Mouse (Mus musculus) brain, embryonic 14.5 days (tissue): ENCODE results near the gene Arhgef6. TPM values are rescaled to one million over a fixed set of nuclear protein-coding genes. Genes with fewer than 3 reads are reported as not detected.
A peak's percentile ranks its signal among the peaks of the same experiment; 100 is the strongest.

Experiments
- DNase-seq: peaks from one replicate; pipeline ENCODE4 v3.0.0-alpha.2; 2011; ENCODE audit warnings: low read depth
- CTCF ChIP-seq: fragments of 200-500 bp; IDR thresholded peaks from 2 replicates; pipeline ENCODE4 v1.5.1; 2012; ENCODE audit warnings: inconsistent platforms, mild to moderate bottlenecking, moderate library complexity, borderline replicate concordance; ENCODE audit not compliant: insufficient read depth, insufficient read length; ENCODE audit errors: extremely low read depth
- POLR2A ChIP-seq: fragments of 200-500 bp; IDR thresholded peaks from 2 replicates; pipeline ENCODE4 v1.6.1; 2012; ENCODE audit warnings: mild to moderate bottlenecking, inconsistent platforms, borderline replicate concordance; ENCODE audit not compliant: poor library complexity, insufficient read depth, insufficient read length, severe bottlenecking; ENCODE audit errors: extremely low read depth
- polyA plus RNA-seq: library from polyadenylated mRNA; depleted of rRNA; stranded (reverse); fragments of >200 nt; gene quantifications from 2 replicates; pipeline ENCODE4 v1.2.3, GENCODE M21; 2012; rRNA removed

Arhgef6 gene
- polyA plus RNA-seq, 1 experiment = 12.6 TPM

DNA sequence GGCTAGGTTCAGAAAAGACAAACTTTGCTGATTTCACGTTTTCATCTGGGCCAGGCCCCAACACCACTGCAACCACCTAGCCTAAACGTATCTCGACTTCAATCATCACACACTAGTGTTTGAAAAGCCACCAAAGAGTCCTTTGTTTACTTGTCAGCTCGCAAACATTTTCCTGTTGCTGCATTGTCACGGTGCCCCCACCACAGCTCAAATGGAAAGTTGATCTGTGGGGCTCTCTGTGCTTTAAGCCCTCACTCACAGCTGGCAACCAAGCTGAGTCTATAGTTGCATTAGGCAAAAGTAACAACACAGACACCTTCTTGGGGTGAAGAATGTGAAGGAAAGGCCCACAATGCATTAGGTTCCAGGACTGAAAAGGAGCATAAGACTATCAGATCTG lies 122.3 kb downstream of the Arhgef6 start:
- no peak for TF ChIP-seq CTCF
- TF ChIP-seq POLR2A = no peak
- no peak for DNase-seq

DNA sequence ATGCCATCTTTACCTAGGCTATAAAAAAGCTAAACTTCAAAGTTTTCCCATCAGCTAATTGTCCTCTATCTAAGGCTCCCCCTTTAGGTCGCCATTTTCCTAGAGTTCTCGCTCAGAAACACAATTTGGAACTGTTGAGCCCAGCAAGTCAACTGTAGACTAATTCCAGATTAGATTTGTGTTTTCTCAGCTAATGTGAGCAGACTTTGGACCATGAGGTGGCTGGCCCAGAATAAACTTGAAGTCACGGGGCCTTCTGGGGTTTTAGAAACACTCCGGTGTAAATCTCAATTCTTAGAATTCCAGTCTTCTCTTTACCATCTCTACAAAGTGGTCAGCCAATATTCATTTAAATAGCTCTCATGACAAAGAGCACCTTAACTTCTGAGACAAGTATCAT lies 123.0 kb downstream of the Arhgef6 start:
- DNase-seq = no peak
- no peak for TF ChIP-seq POLR2A

DNA sequence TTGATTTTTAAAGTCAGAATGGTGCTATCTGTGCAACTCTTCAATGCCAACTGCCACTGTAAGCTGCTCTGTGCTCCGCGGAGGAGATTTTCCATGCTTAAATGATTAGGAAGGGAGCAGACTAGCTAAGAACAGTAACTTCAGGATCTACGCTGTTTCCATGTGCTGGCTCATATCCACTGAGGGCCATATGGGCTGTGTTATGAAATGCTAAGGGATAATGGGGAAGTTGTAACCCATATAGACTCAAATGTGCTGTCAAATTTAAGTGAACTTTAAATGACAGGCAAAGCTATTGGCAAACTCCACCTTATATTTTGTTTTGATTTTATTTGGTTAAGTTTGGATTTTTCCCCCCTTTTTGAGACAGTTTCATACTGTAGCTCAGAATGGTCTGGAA lies 125.7 kb downstream of the Arhgef6 start:
- DNase-seq = peak; percentile 20

DNA sequence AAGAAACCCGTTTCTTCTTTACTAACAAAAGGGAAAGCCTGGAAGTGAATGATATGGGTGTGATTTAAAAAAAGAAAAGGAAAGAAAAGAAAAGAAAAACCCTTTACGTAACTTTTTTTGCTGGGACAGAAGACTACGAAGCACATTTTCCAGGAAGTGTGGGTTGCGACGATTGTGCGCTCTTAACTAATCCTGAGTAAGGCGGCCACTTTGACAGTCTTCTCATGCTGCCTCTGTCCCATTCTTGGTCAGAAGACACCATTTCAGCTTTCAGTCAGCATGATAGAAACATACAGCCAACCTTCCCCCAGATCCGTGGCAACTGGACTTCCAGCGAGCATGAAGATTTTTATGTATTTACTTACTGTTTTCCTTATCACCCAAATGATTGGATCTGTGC lies 126.7 kb downstream of the Arhgef6 start, which contains the start of gene Cd40lg:
Cd40lg (plus strand) TSS at position 268 of the 400 bp plus-strand sequence.
- no peak for DNase-seq
- TF ChIP-seq POLR2A (no peak), CTCF (no peak)

More for the DNA sequence above, 125.7 kb downstream of the Arhgef6 start:
- TF ChIP-seq POLR2A (no peak), CTCF (no peak)

DNA sequence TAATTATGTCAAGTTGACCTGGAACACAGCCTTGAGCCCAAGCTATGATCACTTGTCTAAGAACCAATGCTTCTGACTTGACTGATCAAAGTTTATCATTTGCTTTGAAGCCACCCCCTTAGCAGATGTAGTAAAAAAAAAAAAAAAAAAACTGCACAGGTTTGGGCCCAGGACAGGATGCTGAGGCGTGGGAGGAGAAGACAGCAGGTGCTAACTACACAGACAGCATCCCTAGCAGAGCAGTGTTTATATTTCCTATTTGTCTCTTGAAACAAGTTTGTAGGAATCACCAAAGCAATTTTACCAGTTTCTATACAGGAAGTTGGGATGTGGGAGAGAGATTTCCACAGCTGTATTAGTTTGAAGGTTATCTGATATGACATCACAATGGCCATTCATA lies 127.9 kb downstream of the Arhgef6 start:
- no peak for TF ChIP-seq CTCF
- TF ChIP-seq POLR2A = no peak

DNA sequence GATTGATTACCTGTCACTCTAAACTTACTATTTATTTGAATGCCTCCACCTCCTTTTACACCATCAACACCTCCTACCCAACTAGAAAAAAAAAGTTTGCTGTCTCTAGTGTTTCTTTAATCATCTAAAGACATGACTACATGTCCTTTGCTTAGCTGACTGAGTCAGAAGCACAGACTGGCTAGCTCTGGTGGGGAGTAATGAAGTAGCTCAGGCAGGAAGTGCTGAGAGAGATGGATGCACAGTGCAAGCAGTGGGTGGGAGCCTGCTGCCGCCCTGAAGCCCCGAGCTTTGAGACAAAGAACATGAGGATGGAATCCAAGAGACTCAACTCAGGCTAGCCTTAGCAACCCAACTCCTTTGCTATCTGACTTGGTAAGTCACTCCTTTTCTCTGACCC lies 138.1 kb downstream of the Arhgef6 start:
- DNase-seq = no peak
- TF ChIP-seq CTCF (no peak), POLR2A (no peak)

More for the DNA sequence above, 127.9 kb downstream of the Arhgef6 start:
- DNase-seq = no peak

DNA sequence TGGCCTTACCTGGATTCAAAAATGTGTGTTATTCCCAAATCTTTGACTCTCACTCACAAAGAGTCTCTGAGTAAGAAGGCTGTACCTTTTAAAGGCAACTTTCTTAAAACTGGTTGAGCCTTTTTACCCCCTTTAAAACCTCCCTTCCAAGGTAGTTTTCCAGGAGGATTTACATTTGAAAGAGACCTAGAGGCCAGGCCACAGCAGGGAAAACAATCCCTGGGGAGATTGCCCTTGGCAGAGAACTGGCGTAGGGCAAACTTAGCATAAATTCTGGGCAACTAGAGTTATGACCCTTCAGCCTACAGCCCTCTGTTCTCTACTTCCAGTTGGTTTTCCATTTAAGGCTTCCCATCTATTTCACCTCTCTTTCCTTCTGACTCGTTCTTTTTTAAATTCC lies 140.5 kb downstream of the Arhgef6 start:
- TF ChIP-seq POLR2A (no peak), CTCF (no peak)

DNA sequence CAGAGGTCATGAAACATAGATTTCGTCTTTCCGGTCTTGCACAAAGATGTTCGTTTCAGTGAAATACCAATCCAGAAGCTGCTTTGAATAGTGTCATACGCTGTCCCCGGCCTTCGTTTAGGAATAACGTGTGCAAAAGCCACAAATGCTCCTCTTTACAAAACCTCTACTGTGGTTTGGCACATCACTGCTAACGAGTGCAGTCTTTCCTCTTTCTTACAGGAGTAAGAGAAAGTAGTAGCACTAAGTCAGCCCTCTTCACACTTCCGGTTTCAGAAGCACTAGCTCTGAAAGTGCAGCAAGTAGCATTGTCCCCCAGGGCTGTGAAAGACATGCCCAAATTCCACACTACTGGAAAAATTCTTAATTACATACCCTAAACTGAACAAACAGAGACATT lies 142.2 kb downstream of the Arhgef6 start:
- DNase-seq = no peak
- no peak for TF ChIP-seq CTCF
- TF ChIP-seq POLR2A = no peak

More for the DNA sequence above, 140.5 kb downstream of the Arhgef6 start:
- DNase-seq = no peak

DNA sequence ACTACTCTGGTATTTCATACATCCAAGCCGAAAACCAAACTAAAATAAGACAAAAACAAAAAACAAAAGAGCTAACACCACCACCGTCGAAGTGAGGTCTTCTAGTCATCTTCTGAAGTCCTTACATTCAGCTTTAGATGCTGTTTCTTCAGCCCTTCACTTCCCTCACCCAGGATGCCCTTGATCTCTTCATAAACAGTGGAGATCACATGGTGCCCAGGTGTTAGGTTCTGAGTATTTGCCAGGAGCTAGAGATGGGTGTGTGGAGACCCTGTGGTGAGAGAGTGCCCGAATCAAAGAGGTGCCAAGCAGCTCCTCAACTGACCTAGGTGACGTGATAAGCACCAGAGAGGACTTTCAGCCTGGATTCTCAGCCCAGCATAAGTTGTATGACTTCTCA lies 149.2 kb downstream of the Arhgef6 start:
- TF ChIP-seq POLR2A = no peak
- TF ChIP-seq CTCF = no peak

DNA sequence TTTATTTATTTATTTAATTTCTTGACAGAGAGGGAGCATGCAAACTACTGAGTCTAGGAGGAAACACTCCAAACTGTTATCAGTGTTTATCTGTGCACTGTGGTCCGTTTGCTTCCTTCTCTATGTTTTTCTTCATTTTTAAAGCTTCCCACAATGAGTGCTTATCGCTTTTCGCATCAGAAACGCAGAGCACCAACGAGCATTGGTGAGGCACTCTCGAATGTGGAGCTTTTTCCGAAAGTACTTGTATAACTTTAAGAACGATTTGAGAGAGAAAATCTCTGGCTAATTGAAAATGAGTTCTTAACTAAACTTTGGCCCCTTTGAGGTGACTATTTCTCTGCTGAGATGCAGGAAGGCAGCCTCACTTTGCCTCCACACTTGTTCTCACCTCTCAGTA lies 151.2 kb downstream of the Arhgef6 start:
- no peak for TF ChIP-seq POLR2A
- no peak for TF ChIP-seq CTCF
- no peak for DNase-seq

More for the DNA sequence above, 149.2 kb downstream of the Arhgef6 start:
- DNase-seq = no peak

DNA sequence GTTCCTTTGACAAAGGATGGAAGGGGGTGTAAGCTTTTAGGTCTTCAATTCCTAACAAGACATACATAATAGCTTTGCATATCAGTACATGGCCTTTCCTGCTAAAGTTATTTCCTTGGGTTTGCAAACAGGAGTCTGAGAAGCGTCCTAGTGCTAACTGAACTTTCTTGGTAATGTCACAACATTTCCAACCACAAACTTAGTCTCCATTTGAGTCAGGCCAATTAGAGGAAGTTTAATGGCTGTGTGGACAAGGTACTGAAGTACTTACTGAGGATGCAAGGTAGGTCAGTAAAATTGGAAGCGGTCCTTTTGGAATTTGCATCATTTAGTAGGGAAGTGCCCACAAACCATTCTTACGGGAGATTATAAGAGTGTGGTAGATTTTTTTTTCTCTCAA lies 155.2 kb downstream of the Arhgef6 start:
- DNase-seq = no peak
- TF ChIP-seq POLR2A (no peak), CTCF (no peak)

DNA sequence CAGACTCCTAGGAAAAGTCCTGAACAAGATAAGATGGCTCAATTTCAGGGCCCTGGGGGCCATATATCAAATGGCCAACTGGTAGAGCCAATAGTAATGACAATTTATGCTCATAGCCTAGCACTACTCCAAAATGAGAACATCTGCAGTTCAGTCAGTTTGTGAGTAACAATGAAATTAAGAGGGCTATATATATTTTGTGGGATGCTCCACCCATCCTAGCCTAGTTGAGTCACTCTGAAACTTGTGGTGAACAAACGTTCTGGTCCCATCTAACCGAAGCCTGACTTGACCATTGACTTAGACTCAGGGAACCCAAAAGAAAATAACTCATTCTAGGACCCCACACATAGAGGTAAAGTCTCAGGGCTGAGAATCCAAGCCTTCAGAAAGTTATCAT lies 156.1 kb downstream of the Arhgef6 start:
- TF ChIP-seq POLR2A (no peak), CTCF (no peak)
- no peak for DNase-seq

Other genes with a start within 250 kb of the Arhgef6 start
- not detected in 2 replicates for gene Cd40lg, start 126.6 kb downstream of the Arhgef6 start, polyA plus RNA-seq
- gene Rbmx, start 54.3 kb upstream of the Arhgef6 start, polyA plus RNA-seq = 191 and 229 TPM in 2 replicates
- gene Gm364, start 70.4 kb upstream of the Arhgef6 start, polyA plus RNA-seq = not detected in 2 replicates
- gene Gpr101, start 165.0 kb upstream of the Arhgef6 start, polyA plus RNA-seq = 0.35 and 0.55 TPM in 2 replicates